Mouse (Mus musculus): Measurements from ENCODE around the gene Hist1h2ab.
"Not testable (repeated sequence)": the region's sequence is repeated elsewhere in the genome, so short reads cannot be mapped to it uniquely, and the experiment has no call there.

Hist1h2ab gene

DNA sequence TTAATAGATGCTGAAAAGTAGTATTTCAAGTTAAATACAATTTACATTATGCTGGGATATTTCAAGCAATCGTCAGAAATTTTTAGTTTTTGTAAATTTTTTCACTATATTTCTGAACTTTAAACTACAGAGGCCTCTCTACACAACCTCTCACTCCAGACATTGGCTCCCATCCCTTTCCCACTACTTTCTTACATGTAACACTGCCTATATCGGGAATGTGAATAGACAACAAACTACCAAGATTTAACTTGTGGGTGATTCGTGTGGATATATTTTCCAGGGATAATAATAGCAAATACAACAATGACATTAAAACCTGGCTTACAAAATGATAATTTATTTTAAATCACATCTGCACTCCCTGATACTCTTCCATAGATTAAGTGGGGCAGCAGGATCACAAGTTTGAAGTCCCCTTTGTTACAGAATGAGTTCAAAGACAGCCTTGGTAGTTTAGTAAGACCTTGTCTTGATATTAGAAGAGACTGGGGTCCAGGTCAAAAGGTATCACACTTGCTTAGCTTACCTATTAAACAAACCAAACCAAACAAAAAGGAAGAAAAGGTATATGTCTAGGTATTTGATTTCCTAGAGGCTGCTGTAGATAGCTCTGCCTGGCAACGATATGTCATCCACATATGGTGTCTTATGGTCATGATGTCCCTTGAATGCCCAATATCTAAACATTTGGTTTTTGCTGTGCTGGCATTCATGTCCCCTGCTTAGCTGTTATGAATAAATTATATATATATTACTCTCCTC, 2.6 kb downstream of the Hist1h2ab start:
- no peak for DNase-seq (ENCODE audit: low read depth)

DNA sequence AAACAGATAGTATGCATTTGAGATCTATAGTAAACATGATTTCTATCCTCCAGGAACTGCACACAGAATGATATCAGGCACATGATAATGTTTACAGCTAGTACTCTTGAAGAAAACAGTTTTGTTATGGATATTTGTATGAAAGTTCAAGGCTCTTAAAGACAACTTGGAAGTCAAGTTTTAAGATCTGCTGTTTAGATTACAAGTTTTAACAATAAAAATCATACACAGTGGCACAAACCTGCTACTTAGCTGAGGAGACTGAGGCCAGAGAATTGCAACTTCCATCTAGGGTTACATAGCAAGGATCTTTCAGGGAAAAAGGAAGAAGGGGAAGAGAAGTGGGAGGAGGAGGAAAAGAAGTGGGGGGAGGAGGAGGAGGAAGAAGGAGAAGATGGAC, 4.1 kb downstream of the Hist1h2ab start:
- DNase-seq (ENCODE audit: low read depth), result no peak

DNA sequence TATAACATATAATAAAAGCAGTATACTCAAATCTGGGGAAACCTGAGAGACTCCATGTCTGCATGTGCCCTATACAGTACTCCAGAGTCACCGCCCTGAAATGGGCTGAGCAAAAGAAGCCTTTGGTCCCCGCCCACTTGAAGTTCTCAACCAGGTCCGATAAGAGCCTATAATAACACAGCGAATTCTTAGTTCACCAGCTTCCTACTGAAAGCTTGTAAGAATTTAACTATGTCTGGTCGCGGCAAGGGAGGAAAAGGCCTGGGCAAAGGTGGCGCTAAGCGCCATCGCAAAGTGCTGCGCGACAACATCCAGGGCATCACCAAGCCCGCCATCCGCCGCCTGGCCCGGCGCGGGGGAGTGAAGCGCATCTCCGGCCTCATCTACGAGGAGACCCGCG, 5.9 kb downstream of the Hist1h2ab start, which contains the start of gene Hist1h4b:
Gene Hist1h4b, plus strand, starts transcription at position 224 of the 400 bp plus-strand sequence.
- peak; percentile 95 for DNase-seq (ENCODE audit: low read depth)

DNA sequence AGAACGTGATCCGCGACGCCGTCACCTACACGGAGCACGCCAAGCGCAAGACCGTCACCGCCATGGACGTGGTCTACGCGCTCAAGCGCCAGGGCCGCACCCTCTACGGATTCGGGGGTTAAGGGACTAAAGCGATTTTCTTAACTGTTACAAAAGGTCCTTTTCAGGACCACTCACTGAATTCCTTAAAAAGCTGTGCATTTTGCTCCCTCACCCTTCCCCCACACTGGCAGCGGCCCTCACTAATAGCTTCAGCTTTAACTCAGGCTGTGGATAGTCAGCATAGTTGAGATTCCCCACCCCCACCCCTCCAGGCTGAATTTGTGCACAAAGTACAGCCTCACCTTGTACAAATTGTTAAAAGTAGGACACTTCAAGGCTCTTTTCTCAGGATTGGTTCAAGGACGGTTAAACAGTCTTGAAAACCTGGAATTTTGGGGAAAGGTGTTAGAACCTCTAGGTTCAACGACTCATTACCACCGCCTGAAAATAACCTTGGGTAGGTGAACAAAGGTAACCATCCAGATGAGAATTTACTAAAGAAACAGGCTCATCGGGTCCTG, 6.4 kb downstream of the Hist1h2ab start:
- no peak for DNase-seq (ENCODE audit: low read depth)

DNA sequence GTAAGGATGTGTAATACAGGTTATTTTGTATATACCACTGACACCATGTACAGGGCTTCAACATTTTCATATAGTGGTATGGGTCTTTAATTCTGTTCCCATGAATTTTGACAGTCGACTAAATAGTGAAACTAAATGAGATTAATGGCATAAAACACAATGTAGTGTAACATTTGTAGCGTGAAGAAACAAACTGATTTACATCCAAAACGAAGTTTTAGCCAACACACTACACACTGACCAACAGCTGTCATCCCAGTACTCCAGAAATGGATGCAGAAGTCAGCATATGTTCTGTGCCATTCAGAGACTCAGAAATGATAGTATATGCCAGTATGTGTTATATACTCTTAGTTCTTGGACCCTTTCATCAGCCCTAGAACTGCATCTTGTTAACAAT, 7.0 kb downstream of the Hist1h2ab start:
- no peak for DNase-seq (ENCODE audit: low read depth)

DNA sequence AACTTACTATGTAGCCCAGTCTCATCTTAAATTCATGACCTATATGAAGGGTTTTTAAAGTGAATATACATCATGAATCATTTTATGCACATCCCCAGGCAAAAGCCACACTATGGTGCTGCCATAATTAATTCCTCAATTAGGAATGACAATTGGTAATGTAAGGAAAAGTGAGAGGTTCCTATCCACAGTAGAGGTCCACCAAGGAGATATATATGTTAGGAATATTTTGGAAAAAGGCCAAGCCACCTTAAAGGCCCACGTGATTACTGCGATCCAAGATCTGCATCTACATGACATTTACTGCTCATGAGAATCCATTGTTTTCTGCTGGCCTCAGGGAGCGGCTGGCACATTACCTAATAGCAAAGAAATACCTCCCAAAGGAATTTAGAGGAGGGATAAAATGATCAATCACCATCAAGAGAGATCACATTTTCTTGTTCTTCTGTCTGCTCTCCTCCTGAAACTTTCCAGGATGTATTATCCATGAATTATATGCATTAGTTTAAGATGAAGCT, 8.4 kb downstream of the Hist1h2ab start:
- DNase-seq (ENCODE audit: low read depth), result no peak

DNA sequence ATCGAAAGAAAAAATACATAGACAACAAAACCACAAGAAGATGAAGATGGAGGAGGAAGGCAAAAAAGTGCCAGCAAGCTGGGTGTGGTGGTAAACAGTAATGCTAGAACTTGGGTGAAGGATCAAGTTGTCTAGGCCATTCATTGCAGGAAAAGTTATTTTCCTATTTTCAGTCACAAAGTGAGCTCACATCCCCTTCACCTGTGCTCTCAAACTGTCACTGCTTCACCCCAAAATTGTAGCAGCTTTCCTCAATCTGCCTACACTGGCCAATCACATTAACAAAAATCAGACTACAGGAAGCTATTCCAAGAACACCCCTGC, 9.0 kb downstream of the Hist1h2ab start:
- DNase-seq (ENCODE audit: low read depth), result no peak

DNA sequence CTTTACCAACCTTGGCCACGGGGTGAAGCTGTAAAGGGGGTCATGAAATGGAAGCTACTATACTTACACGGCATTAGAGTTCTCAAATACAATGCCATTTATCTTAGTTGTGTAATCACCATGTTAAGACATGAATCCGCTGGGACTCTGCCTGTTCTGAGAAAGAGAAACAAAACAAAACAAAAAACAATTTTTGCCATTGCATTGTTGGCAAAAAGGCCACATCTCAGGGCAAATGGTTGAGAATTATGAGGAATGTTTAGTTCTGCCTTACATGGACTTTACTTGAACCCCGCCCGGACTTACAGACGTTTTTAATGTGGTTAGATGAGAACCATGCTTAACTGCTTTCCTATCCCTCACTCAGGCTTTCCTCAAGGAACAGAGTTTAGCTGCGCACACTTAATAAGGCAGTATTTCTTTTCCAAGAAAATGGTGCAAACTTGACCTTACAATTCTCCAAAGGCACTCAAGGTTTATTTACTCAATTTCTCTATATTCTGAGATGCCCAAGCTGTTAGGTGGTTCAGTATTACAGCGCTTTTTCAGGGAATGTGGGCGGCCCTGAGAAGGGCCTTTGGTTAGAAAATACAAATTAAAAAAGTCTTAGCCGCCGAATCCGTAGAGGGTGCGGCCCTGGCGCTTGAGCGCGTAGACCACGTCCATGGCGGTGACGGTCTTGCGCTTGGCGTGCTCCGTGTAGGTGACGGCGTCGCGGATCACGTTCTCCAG, 9.5 kb downstream of the Hist1h2ab start:
- no peak for DNase-seq (ENCODE audit: low read depth)

DNA sequence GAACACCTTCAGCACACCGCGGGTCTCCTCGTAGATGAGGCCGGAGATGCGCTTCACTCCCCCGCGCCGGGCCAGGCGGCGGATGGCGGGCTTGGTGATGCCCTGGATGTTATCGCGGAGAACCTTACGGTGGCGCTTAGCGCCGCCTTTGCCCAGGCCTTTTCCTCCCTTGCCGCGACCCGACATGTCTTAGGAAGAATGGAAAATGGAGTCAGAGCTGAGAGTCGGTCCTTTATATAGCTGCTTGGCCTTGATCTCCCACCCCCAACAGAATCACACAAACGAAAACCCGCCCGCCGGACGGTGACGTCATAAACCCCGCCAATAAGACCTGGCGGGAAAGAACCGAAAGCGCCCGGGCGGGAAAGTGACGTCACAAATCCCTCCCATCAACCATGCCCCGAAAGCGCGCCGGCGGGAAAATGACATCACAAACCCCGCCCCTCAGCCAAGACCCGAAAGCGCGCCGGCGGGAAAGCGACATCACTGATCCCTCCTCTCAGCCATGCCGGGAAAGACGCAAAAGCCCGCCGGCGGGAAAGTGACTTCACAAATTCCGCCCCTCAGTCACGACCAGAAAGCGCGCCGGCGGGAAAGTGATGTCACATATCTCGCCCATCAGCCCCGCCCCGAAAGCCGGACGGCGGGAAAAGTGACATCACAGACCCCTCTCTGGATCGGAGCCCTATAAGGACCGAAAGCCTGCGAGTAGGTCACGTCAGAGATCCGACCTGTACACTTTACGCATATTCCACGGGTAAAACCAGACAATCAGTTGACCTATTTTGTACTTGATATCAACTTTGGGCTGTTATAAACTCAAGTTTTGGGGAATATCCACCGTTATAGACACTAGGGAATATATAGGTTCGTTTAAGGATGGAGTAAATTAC, 10.3 kb downstream of the Hist1h2ab start, which contains the start of gene Hist1h4a:
Gene Hist1h4a, minus strand, starts transcription at position 259 of the 893 bp plus-strand sequence.
- peak; percentile 99 for DNase-seq (ENCODE audit: low read depth)

DNA sequence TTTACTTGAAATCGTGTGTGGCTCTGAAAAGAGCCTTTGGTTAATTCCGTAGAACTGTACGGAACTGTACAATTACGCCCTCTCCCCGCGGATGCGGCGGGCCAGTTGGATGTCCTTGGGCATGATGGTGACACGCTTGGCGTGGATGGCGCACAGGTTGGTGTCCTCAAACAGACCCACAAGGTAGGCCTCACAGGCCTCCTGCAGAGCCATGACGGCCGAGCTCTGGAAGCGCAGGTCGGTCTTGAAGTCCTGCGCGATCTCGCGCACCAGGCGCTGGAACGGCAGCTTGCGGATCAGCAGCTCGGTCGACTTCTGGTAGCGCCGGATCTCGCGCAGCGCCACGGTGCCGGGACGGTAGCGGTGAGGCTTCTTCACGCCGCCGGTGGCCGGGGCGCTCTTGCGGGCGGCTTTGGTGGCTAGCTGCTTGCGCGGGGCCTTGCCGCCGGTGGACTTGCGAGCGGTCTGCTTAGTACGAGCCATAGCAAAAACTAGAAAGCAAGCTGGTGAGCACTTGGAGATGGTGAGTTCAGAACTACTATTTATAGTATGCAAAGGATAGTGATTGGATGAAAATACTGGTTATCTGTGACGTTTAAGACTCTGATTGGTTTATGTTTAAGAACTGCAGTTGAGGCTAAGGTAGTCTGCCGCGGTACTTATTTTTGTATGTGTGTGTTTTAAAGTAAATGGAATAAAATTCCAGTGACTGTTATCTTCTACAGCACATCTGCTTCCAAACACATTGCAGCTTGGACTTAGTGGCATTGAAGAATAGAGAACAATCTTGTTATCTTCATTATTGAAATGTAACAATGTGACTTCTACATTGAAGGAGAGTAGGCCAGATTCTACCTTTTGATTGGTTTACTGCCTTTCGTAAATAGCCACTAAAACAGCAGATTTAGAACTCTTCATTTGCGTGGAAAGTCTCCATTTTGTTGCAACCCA, 11.2 kb downstream of the Hist1h2ab start, which contains the start of gene Hist1h3a:
Gene Hist1h3a, minus strand, starts transcription at position 516 of the 951 bp plus-strand sequence.
- DNase-seq (ENCODE audit: low read depth), result not testable (repeated sequence)

DNA sequence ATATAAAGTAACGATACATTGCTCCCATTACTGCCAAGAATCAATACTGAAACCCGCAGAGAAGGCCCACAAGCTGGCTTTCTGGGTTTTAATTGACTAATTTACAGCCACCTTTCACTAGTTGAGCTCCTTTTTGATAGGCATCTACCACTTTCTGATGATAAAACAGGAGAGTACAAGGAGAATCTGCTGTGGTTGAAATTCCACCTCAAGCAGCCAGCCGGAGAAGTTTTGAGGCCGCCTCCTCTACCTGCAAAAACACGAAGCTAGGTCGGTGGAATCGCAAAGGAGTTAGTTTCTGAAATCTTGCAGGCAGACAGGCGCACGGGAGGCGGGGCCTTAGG, 12.3 kb downstream of the Hist1h2ab start:
- no peak for DNase-seq (ENCODE audit: low read depth)

DNA sequence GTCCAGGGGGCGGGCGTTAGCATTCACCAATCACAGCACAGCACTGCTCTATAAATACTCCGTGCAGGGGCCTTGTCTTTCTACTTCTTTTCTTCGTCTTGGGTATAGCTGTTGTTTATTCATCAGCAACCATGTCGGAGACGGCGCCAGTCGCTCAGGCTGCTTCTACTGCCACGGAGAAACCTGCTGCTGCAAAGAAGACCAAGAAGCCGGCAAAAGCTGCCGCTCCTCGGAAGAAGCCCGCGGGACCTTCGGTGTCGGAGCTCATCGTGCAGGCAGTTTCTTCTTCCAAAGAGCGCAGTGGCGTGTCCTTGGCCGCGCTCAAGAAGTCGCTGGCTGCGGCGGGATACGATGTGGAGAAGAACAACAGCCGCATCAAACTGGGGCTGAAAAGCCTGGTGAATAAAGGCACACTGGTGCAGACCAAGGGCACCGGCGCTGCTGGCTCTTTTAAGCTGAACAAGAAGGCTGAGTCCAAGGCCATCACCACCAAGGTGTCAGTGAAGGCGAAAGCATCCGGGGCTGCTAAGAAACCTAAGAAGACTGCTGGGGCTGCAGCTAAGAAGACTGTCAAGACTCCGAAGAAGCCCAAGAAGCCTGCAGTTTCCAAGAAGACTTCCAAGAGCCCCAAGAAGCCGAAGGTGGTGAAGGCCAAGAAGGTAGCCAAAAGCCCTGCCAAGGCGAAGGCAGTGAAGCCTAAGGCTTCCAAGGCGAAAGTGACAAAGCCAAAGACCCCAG, 12.8 kb downstream of the Hist1h2ab start, which contains the start of gene Hist1h1a:
Gene Hist1h1a, plus strand, starts transcription at position 81 of the 738 bp plus-strand sequence.
- no peak for DNase-seq (ENCODE audit: low read depth)

DNA sequence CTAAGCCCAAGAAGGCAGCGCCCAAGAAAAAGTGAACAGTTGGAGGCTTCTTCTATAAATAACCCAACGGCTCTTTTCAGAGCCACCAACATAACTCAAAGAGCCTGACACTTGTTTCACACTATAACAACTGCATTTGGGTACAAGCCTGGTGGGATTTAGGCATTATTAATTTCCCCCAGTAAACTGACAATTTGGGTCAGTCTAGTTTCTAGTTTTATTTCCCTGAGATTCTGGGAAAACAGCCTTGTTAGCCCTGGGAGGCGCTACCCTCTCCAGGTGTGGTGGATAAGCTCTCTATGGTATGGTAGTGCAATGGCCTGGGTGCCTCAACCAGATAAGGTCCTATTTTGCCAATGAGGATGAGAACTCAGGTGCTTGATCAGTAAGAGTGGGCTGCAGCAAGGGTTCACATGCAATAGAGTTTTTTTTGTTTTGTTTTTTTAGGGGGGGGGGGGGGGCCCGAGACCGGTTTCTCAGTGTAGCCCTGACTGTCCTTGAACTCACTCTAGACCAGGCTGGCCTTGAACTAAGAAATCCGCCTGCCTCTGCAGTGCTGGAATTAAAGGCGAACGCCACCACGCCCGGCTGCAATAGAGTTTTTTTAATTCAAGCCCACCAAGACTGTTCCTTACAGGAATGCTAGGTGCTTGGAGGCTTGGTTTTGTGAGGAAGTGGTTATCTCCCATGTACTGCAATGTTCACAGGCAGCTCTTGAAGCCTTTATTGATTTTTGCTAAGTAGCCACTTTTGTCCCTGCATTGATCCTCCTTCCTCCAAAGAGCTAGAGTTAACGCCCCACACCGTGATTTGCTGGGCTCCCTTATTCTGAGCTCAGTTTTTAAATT, 13.6 kb downstream of the Hist1h2ab start:
- DNase-seq (ENCODE audit: low read depth), result no peak

DNA sequence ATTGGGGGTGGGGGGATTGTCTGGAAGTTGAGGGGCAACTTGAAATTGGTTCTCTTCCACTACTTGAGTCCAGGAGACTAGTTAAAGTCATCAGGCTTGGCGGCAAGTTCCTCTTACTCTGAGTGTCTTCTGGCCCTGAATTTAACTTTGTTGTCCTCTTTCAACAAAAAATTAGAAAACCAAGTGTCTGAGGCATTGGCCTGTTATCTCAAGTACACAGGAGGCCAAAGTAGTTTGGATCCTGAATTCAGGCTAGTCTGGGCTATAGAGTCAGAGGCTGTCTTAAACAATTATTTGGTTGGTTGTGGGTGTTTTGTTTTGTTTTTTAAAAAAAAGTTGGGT, 14.2 kb downstream of the Hist1h2ab start:
- no peak for DNase-seq (ENCODE audit: low read depth)

DNA sequence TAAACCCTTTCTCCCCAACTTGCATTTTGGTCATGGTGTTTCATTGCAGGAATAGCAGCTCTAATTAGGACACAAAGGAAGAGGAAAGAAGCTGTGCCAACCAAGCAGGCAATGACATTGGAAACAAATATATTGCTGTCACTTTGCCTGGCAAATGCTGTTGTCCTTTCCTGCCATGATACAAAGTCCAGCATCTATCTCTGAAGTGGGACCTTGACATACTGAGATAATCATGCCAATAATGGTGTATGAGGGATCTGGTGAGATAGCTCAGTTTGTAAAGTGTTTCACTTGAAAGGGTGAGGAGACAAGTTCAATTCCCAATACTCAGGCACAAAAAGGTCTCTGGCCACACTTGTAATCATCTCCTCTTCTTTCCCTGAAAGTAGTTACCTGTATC, 15.8 kb downstream of the Hist1h2ab start:
- DNase-seq (ENCODE audit: low read depth), result no peak

DNA sequence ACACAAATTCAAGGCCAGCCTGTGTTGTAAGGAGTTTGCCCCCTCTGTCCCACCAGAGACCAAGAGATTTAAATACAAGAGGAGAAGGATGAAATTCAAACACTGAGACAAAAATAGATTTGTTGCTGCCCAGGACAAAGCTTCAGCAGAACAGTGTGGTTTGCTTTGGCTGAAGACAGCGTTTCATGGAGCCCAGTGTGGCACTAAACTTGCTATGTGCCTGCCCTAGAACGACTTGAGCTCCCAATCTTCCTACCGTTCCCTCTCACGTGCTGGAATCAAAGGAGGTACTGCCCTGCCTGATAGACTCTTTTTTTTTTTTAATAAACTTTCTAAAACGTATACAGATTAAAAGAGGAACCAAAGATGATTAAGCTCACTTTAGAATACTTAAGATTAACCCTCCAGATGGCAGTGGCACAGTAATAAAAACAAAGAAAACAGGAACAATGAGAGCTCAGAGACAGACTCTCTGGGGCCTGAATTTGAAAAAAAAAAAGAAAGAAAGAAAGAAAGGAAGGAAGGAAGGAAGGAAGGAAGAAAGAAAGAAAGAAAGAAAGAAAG, 18.0 kb downstream of the Hist1h2ab start:
- no peak for DNase-seq (ENCODE audit: low read depth)

DNA sequence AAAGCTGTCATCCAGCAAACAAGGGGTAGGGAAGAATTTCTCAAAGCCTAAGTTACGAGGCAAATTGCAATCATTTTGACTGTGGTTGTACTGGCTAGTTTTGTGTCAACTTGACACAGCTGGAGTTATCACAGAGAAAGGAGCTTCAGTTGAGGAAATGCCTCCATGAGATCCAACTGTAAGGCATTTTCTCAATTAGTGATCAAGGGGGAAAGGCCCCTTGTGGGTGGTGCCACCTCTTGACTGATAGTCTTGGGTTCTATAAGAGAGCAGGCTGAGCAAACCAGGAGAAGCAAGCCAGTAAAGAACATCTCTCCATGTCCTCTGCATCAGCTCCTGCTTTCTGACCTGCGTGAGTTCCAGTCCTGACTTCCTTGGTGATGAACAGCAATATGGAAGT, 18.7 kb downstream of the Hist1h2ab start, which contains the start of gene Trim38:
Gene Trim38, plus strand, starts transcription at position 301 of the 400 bp plus-strand sequence.
- DNase-seq (ENCODE audit: low read depth), result not testable (repeated sequence)

DNA sequence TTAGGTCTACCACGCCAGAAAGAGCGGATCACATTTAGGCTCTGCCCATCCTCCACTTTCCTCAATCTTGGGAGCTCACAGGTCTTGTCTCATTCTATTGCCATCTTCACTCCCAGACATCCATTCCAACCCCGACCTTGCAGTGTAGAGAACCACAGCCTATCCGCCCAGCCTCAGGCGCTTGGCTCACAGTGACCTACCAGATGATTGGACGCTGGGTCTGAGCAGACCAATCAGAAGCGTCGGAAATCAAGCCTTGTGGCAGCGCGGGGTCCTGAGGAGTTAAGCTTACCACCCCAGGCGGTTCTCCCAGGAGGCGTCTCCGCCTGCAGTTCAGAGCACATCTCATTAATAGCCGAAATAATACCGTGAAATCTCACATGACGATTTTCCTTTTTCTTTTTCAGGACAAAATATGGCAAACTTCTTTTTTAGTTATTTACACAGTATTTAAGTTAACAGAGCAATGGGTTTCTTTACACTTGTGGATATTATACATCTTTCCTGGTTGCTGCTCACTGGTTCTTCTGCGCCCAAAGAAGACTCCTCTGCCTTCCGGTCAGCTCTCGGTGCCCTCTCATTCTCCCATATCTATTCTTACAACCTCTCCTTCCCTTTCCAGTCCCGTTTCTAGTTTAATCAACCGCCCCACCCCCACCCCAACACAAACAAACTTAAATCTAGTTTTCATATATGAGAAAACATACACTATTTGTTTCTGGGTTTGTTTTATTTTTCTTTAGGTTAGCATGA, 21.8 kb downstream of the Hist1h2ab start:
- DNase-seq (ENCODE audit: low read depth), result no peak
